Mouse (Mus musculus) stomach, embryonic 15.5 days (tissue): Measurements from ENCODE around the gene Arf1. TPM values are rescaled to one million over a fixed set of nuclear protein-coding genes. Genes with fewer than 3 reads are reported as not detected.

Experiments
- ATAC-seq: fragments of 200-750 bp; cut with Nextera tagmentation; 2 replicates; pipeline ENCODE4 v1.8.0; 2017; ENCODE audit warnings: low read depth, moderate number of reproducible peaks, moderate TSS enrichment; ENCODE audit not compliant: insufficient read depth, low FRiP score
- H3K27ac ChIP-seq: fragments of 300-500 bp; sonication (generic); 2 replicates; pipeline ENCODE4 v1.5.1; 2015; ENCODE audit warnings: mild to moderate bottlenecking, inconsistent platforms
- H3K27me3 ChIP-seq: fragments of 300-500 bp; sonication (generic); replicated peaks from 2 replicates; pipeline ENCODE4 v1.6.1; 2015; ENCODE audit warnings: inconsistent platforms
- H3K36me3 ChIP-seq: fragments of 300-500 bp; sonication (generic); 2 replicates; pipeline ENCODE4 v1.6.1; 2015; ENCODE audit warnings: inconsistent platforms
- H3K4me1 ChIP-seq: fragments of 300-500 bp; sonication (generic); 2 replicates; pipeline ENCODE4 v1.6.1; 2015; ENCODE audit warnings: inconsistent platforms
- H3K4me2 ChIP-seq: fragments of 300-500 bp; sonication (generic); 2 replicates; pipeline ENCODE4 v1.6.1; 2015; ENCODE audit warnings: mild to moderate bottlenecking, inconsistent platforms
- H3K4me3 ChIP-seq: fragments of 300-500 bp; sonication (generic); replicated peaks from 2 replicates; pipeline ENCODE4 v1.5.1; 2015; ENCODE audit warnings: inconsistent platforms
- H3K9ac ChIP-seq: fragments of 300-500 bp; sonication (generic); 2 replicates; pipeline ENCODE4 v1.6.1; 2015; ENCODE audit warnings: inconsistent platforms
- H3K9me3 ChIP-seq: fragments of 300-500 bp; sonication (generic); 2 replicates; pipeline ENCODE4 v1.6.1; 2016; ENCODE audit warnings: inconsistent platforms
- WGBS: fragments of 180-500 bp; shearing (Covaris S2); methylation state at CpG from one replicate; pipeline ENCODE4 v1.1.7; 2015; 5-methylcytosine and 5-hydroxymethylcytosine counted together
- polyA plus RNA-seq: library from polyadenylated mRNA; unstranded; fragments of >200 nt; fragmentation: Nextera tagmentation; extraction: Ambion mirVana; gene quantifications from 2 replicates; pipeline ENCODE4 v1.2.1, GENCODE M21; 2015

Gene Arf1
- polyA plus RNA-seq, 1 experiment from 2014 or later, result 666 TPM

- no peaks in the 10 kb centered on the region for H3K36me3 ChIP-seq
- H3K4me3 ChIP-seq, result no peak overlapping the region
- H3K27ac ChIP-seq, result no peak overlapping the region
- 0 out of 2 replicates have a peak, but pooled peaks cover 10% of the 10 kb centered on the region for H3K27me3 ChIP-seq
- peak; percentile 25; the same call in 1 of the 2 replicates for ATAC-seq
- H3K9ac ChIP-seq, result no peak overlapping the region
- no peak overlapping the region for H3K4me2 ChIP-seq
- no peaks in the 10 kb centered on the region for H3K9me3 ChIP-seq
- H3K4me1 ChIP-seq, result no peaks in the 10 kb centered on the region
- 13% methylated on average over 6 of the region's 6 CpGs for WGBS
These were observed 15.8 kb upstream of the Arf1 start for GRCm38 (mm10) chr11:59243856-59244255.

- ATAC-seq, result no peak
- H3K4me3 ChIP-seq, result no peak overlapping the region
- H3K27me3 ChIP-seq, result 0 out of 2 replicates have a peak, but pooled peaks cover 7% of the 10 kb centered on the region
- H3K36me3 ChIP-seq, result no peaks in the 10 kb centered on the region
- 35% methylated on average over 3 of the region's 3 CpGs for WGBS
- H3K4me1 ChIP-seq, result no peaks in the 10 kb centered on the region
- H3K27ac ChIP-seq, result no peak overlapping the region
- H3K4me2 ChIP-seq, result no peak overlapping the region
- H3K9ac ChIP-seq, result no peak overlapping the region
- H3K9me3 ChIP-seq, result no peaks in the 10 kb centered on the region
These were observed 13.8 kb upstream of the Arf1 start for GRCm38 (mm10) chr11:59241841-59242240.

GRCm38 (mm10) chr11:59239796-59240195 lies 11.7 kb upstream of the Arf1 start:
- no peak overlapping the region for H3K4me3 ChIP-seq
- 69% methylated on average over 4 of the region's 4 CpGs for WGBS
- no peaks in the 10 kb centered on the region for H3K36me3 ChIP-seq
- H3K4me1 ChIP-seq, result no peaks in the 10 kb centered on the region
- no peak overlapping the region for H3K27ac ChIP-seq
- no peak for ATAC-seq
- H3K9me3 ChIP-seq, result no peaks in the 10 kb centered on the region
- no peak overlapping the region for H3K4me2 ChIP-seq
- 0 out of 2 replicates have a peak, but pooled peaks cover 7% of the 10 kb centered on the region for H3K27me3 ChIP-seq
- no peak overlapping the region for H3K9ac ChIP-seq

GRCm38 (mm10) chr11:59239428-59239785 lies 11.3 kb upstream of the Arf1 start:
- Histone ChIP-seq H3K4me1 (no peaks in the 10 kb centered on the region), H3K9ac (no peak overlapping the region), H3K27me3 (0 out of 2 replicates have a peak, but pooled peaks cover 7% of the 10 kb centered on the region), H3K9me3 (no peaks in the 10 kb centered on the region), H3K27ac (no peak overlapping the region), H3K4me3 (no peak overlapping the region), H3K4me2 (no peak overlapping the region), H3K36me3 (no peaks in the 10 kb centered on the region)
- no peak for ATAC-seq
- 60% methylated on average over 4 of the region's 4 CpGs for WGBS

- peak; percentile 79; the same call in 1 of the 2 replicates for ATAC-seq
- no peaks in the 10 kb centered on the region for H3K9me3 ChIP-seq
- no peak overlapping the region for H3K27ac ChIP-seq
These were observed 10.7 kb upstream of the Arf1 start for GRCm38 (mm10) chr11:59238525-59239427.

GRCm38 (mm10) chr11:59232797-59233196 lies 4.7 kb upstream of the Arf1 start:
- Histone ChIP-seq H3K27me3 (no peaks in the 10 kb centered on the region), H3K9me3 (no peaks in the 10 kb centered on the region), H3K36me3 (no peaks in the 10 kb centered on the region), H3K27ac (no peak overlapping the region), H3K4me3 (no peak overlapping the region), H3K4me1 (peaks cover 8% of the 10 kb centered on the region), H3K4me2 (no peak overlapping the region), H3K9ac (no peak overlapping the region)
- ATAC-seq, result no peak
- 60% methylated on average over 2 of the region's 2 CpGs for WGBS

More at GRCm38 (mm10) chr11:59238525-59239427, 10.7 kb upstream of the Arf1 start:
- 0 out of 2 replicates have a peak, but pooled peaks cover 7% of the 10 kb centered on the region for H3K27me3 ChIP-seq
- no peaks in the 10 kb centered on the region for H3K4me1 ChIP-seq
- H3K4me3 ChIP-seq, result no peak overlapping the region
- no peaks in the 10 kb centered on the region for H3K36me3 ChIP-seq
- H3K9ac ChIP-seq, result no peak overlapping the region
- WGBS, result 4% methylated on average over 14 of the region's 15 CpGs
- no peak overlapping the region for H3K4me2 ChIP-seq

- H3K9ac ChIP-seq, result no peak overlapping the region
- H3K27ac ChIP-seq, result no peak overlapping the region
- H3K36me3 ChIP-seq, result no peaks in the 10 kb centered on the region
- no peaks in the 10 kb centered on the region for H3K9me3 ChIP-seq
- WGBS, result 9% methylated on average over 7 of the region's 7 CpGs
- 0 out of 2 replicates have a peak overlapping the region, but pooled peaks have one; percentile 13 for H3K4me2 ChIP-seq
- H3K4me3 ChIP-seq, result no peak overlapping the region
- no peak for ATAC-seq
- H3K27me3 ChIP-seq, result no peaks in the 10 kb centered on the region
- peaks cover 22% of the 10 kb centered on the region for H3K4me1 ChIP-seq
These were observed 2.2 kb upstream of the Arf1 start for GRCm38 (mm10) chr11:59230144-59230760.

- Histone ChIP-seq H3K4me3 (peak overlapping the region; percentile 98), H3K4me2 (peak overlapping the region; percentile 71), H3K9ac (peak overlapping the region; percentile 99), H3K36me3 (no peaks in the 10 kb centered on the region), H3K4me1 (peaks cover 37% of the 10 kb centered on the region), H3K9me3 (no peaks in the 10 kb centered on the region), H3K27ac (peak overlapping the region; percentile 94), H3K27me3 (no peaks in the 10 kb centered on the region)
- whole genome bisulfite sequencing, result under 1% methylated on average over 50 of the region's 51 CpGs
- peak; percentile 72 for ATAC-seq
These were observed 407 bp downstream of the Arf1 start for GRCm38 (mm10) chr11:59227604-59228121.

GRCm38 (mm10) chr11:59226787-59227603 lies 1.1 kb downstream of the Arf1 start:
- Histone ChIP-seq H3K4me3 (peak overlapping the region; percentile 98), H3K36me3 (no peaks in the 10 kb centered on the region), H3K9me3 (no peaks in the 10 kb centered on the region), H3K9ac (peak overlapping the region; percentile 99), H3K27ac (peak overlapping the region; percentile 94), H3K4me1 (peaks cover 42% of the 10 kb centered on the region), H3K4me2 (peak overlapping the region; percentile 71), H3K27me3 (no peaks in the 10 kb centered on the region)
- no peak for ATAC-seq
- WGBS, result 2% methylated on average over 21 of the region's 21 CpGs

- H3K36me3 ChIP-seq, result no peaks in the 10 kb centered on the region
- H3K27ac ChIP-seq, result peak overlapping the region; percentile 94; the same call in 1 of the 2 replicates
- H3K9ac ChIP-seq, result peak overlapping the region; percentile 99; the same call in 1 of the 2 replicates
- H3K27me3 ChIP-seq, result no peaks in the 10 kb centered on the region
- peaks cover 48% of the 10 kb centered on the region for H3K4me1 ChIP-seq
- no peak for ATAC-seq
- H3K4me2 ChIP-seq, result peak overlapping the region; percentile 71
- H3K9me3 ChIP-seq, result no peaks in the 10 kb centered on the region
- peak overlapping the region; percentile 98 for H3K4me3 ChIP-seq
- 24% methylated on average over 3 of the region's 3 CpGs for WGBS
These were observed 1.8 kb downstream of the Arf1 start for GRCm38 (mm10) chr11:59226251-59226650.

- Histone ChIP-seq H3K27me3 (no peaks in the 10 kb centered on the region), H3K4me3 (no peak overlapping the region; the same call in 1 of the 2 replicates), H3K9me3 (no peaks in the 10 kb centered on the region), H3K4me1 (peaks cover 55% of the 10 kb centered on the region), H3K36me3 (0 out of 2 replicates have a peak, but pooled peaks cover 3% of the 10 kb centered on the region), H3K4me2 (peak overlapping the region; percentile 71), H3K27ac (no peak overlapping the region), H3K9ac (no peak overlapping the region)
- no peak for ATAC-seq
- WGBS, result 56% methylated on average over 2 of the region's 2 CpGs
These were observed 2.9 kb downstream of the Arf1 start for GRCm38 (mm10) chr11:59225167-59225566.
